Mouse (Mus musculus) forebrain, embryonic 12.5 days (tissue): ENCODE results near the gene 1700019D03Rik. TPM values are rescaled to one million over a fixed set of nuclear protein-coding genes. Genes with fewer than 3 reads are reported as not detected.

ENCODE experiments used
- polyA plus RNA-seq: library from polyadenylated mRNA; unstranded; fragments of >200 nt; fragmentation: Nextera tagmentation; extraction: Ambion mirVana; gene quantifications from 2 replicates; pipeline ENCODE4 v1.2.1, GENCODE M21; 2016

1700019D03Rik gene
- polyA plus RNA-seq, 1 experiment from 2014 or later = 1.8 TPM

Other genes with a start within 250 kb of the 1700019D03Rik start
- gene Inpp1, start 202.5 kb downstream of the 1700019D03Rik start, polyA plus RNA-seq = 12.0 and 13.2 TPM in 2 replicates
- gene Hibch, start 175.2 kb downstream of the 1700019D03Rik start, polyA plus RNA-seq = 22.8 and 23.6 TPM in 2 replicates
- 0.22 and 0.32 TPM in 2 replicates for gene Mstn, start 41.5 kb upstream of the 1700019D03Rik start, polyA plus RNA-seq
- gene 1700019A02Rik, start 167.5 kb upstream of the 1700019D03Rik start, polyA plus RNA-seq = not detected in 2 replicates